Mouse (Mus musculus) ES-Bruce4 (cell line): ENCODE measurements around the gene Cyp2d12.
"Not testable (repeated sequence)": the region's sequence is repeated elsewhere in the genome, so short reads cannot be mapped to it uniquely, and the experiment has no call there.

Source experiments
- EP300 ChIP-seq: IDR thresholded peaks from 2 replicates; pipeline ENCODE4 v1.6.1; 2011; ENCODE audit warnings: low read depth, low read length; ENCODE audit not compliant: insufficient read depth
- POLR2A ChIP-seq: IDR thresholded peaks from one replicate; pipeline ENCODE4 v1.8.1; 2011; ENCODE audit warnings: low read length; ENCODE audit not compliant: insufficient read depth

- TF ChIP-seq POLR2A, EP300: not testable (repeated sequence)
These were observed 7.1 kb upstream of the Cyp2d12 start for GRCm38 (mm10) chr15:82547753-82548152.
